Mouse (Mus musculus) heart, adult 2 months (tissue): ENCODE results near the gene D330020A13Rik. TPM values are rescaled to one million over a fixed set of nuclear protein-coding genes. Genes with fewer than 3 reads are reported as not detected.

Experiments
- DNase-seq, 2 experiments: peaks; one replicate each; pipeline ENCODE4 v3.0.0; 2021
- H3K27ac ChIP-seq: fragments of 200-600 bp; 2 replicates; pipeline ENCODE4 v1.8.1; 2022
- H3K27me3 ChIP-seq: fragments of 200-500 bp; 2 replicates; pipeline ENCODE4 v1.6.1; 2012; ENCODE audit warnings: mild to moderate bottlenecking, low read length, inconsistent platforms, mixed read lengths; ENCODE audit not compliant: control insufficient read depth, insufficient read depth
- H3K36me3 ChIP-seq: fragments of 200-500 bp; 2 replicates; pipeline ENCODE4 v1.6.1; 2012; ENCODE audit warnings: low read length, inconsistent platforms; ENCODE audit not compliant: control insufficient read depth, insufficient read depth
- H3K4me1 ChIP-seq: fragments of 200-500 bp; 2 replicates; pipeline ENCODE4 v1.6.1; 2011; ENCODE audit warnings: low read length; ENCODE audit not compliant: control insufficient read depth, insufficient read depth
- H3K4me3 ChIP-seq: fragments of 200-600 bp; 2 replicates; pipeline ENCODE4 v1.8.1; 2022
- H3K79me2 ChIP-seq: fragments of 200-500 bp; replicated peaks from 2 replicates; pipeline ENCODE4 v1.6.1; 2012; ENCODE audit warnings: mild to moderate bottlenecking, inconsistent platforms, low read length, moderate library complexity, mixed read lengths; ENCODE audit not compliant: control insufficient read depth, insufficient read depth
- H3K9ac ChIP-seq: fragments of 200-500 bp; 2 replicates; pipeline ENCODE4 v1.6.1; 2012; ENCODE audit warnings: low read depth, mild to moderate bottlenecking, control low read depth, inconsistent platforms, low read length, mixed read lengths
- CTCF ChIP-seq: fragments of 200-600 bp; IDR thresholded peaks from 2 replicates; pipeline ENCODE4 v1.8.1; 2022; ENCODE audit warnings: antibody characterized with exemption, mild to moderate bottlenecking, moderate library complexity
- EP300 ChIP-seq: fragments of 200-500 bp; IDR thresholded peaks from 2 replicates; pipeline ENCODE4 v1.6.1; 2011; ENCODE audit warnings: low read depth, low read length, control low read depth; ENCODE audit not compliant: insufficient read depth
- POLR2A ChIP-seq: fragments of 200-500 bp; IDR thresholded peaks from 2 replicates; pipeline ENCODE4 v1.6.1; 2011; ENCODE audit warnings: mild to moderate bottlenecking, low read depth, low read length, control low read depth; ENCODE audit not compliant: insufficient read depth
- WGBS: fragments of 180-500 bp; shearing (Covaris S2); methylation state at CpG from one replicate; pipeline ENCODE4 v1.1.7; 2018; 5-methylcytosine and 5-hydroxymethylcytosine counted together
- intact Hi-C: fragments of 180-260 bp; cut with DNase I; formaldehyde crosslinking; loops from one replicate; pipeline ENCODE4 v1.15.1; 2025
- polyA plus RNA-seq: library from polyadenylated mRNA; depleted of rRNA; stranded (reverse); fragments of >200 nt; gene quantifications from 2 replicates; pipeline ENCODE4 v1.2.3, GENCODE M21; 2012
- total RNA-seq, 2 experiments: library from RNA; stranded (reverse); gene quantifications; 2 replicates each; pipeline ENCODE4 v1.2.3; 2021

The D330020A13Rik gene
- total and polyA plus RNA-seq, 3 experiments = not detected

DNA sequence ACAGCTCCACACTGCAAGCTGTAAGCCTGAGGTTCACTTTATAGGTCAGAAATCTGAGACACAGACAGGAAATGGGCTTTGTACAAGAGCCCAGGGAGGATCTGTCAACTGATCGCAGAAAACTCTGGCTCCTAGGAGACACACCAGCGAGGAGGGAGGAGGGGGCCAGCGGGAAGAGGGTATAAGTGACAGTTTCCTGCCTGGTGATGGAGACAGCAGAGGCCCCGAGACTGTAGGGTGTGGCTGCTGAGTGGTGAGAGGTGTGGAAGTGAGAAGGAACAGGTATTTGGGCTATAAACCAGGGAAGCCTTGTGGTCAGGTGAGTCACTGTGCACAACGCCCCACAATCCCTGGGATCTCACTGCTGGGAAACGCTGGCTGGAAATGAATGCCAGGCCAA is 30.0 kb upstream of the D330020A13Rik start:
- DNase-seq = no peak
- Histone ChIP-seq H3K4me3 (no peak overlapping the region), H3K9ac (no peak overlapping the region), H3K27me3 (no peaks in the 10 kb centered on the region), H3K27ac (no peak overlapping the region), H3K36me3 (no peaks in the 10 kb centered on the region), H3K79me2 (no peaks in the 10 kb centered on the region), H3K4me1 (no peaks in the 10 kb centered on the region)
- TF ChIP-seq CTCF = no peak
- no peak for TF ChIP-seq EP300
- TF ChIP-seq POLR2A = no peak
- intact Hi-C loops = no loop called here
- WGBS = 48% methylated on average over 6 of the region's 6 CpGs

DNA sequence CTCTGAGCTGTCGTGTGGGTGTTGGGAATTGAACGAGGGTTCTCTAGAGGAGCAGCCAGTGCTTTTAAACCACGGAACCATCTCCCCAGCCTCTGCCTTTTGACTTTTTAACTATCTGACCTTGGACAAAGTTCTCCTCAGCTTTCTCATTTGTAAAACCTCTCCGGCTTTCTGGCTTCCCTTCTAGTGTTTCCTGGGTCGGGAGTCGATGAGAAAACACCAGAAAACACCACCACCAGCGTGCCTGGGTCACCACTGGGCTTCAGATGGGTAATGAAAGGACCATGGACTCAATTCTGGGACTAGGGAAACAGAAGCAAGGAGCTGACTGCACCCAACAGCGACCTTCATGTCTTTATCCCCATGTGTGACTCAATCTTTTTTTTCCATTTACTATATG is 20.0 kb upstream of the D330020A13Rik start:
- Histone ChIP-seq H3K79me2 (no peaks in the 10 kb centered on the region), H3K27me3 (no peaks in the 10 kb centered on the region), H3K27ac (peak overlapping the region; percentile 17; the same call in 1 of the 2 replicates), H3K36me3 (no peaks in the 10 kb centered on the region; the same call in 1 of the 2 replicates), H3K4me3 (no peak overlapping the region), H3K9ac (no peak overlapping the region), H3K4me1 (no peaks in the 10 kb centered on the region; the same call in 1 of the 2 replicates)
- no peak for TF ChIP-seq CTCF
- no peak for TF ChIP-seq POLR2A
- TF ChIP-seq EP300 = no peak
- no peak for DNase-seq
- intact Hi-C loops = no loop called here
- WGBS = 53% methylated on average over 8 of the region's 8 CpGs

DNA sequence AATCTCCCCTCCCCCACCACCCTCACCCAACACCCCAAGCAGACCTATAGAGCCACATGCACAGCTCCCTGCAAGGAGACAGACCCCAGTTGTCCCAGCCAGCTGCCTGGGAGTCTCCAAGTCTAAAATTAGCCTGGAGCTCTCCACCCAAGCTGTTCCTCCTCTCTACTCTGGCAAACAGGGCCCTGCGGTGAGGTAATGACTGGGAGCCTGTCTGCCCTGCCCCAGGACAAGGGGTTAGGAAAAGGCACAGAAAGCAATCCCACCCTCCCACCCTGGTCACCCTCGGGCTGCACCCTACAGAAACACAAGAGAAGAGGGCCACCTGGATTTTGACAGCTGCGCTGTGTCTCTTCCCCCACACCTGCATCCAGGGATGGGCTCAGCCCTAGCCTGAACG is 19.3 kb upstream of the D330020A13Rik start:
- no peak for TF ChIP-seq EP300
- TF ChIP-seq CTCF = no peak
- TF ChIP-seq POLR2A = no peak
- Histone ChIP-seq H3K27ac (peak overlapping the region; percentile 47), H3K9ac (no peak overlapping the region), H3K4me1 (no peaks in the 10 kb centered on the region; the same call in 1 of the 2 replicates), H3K36me3 (no peaks in the 10 kb centered on the region; the same call in 1 of the 2 replicates), H3K79me2 (no peaks in the 10 kb centered on the region), H3K4me3 (no peak overlapping the region), H3K27me3 (no peaks in the 10 kb centered on the region)
- DNase-seq = peak; percentile 55 to 68
- intact Hi-C loops = no loop called here
- 45% methylated on average over 4 of the region's 4 CpGs for WGBS

DNA sequence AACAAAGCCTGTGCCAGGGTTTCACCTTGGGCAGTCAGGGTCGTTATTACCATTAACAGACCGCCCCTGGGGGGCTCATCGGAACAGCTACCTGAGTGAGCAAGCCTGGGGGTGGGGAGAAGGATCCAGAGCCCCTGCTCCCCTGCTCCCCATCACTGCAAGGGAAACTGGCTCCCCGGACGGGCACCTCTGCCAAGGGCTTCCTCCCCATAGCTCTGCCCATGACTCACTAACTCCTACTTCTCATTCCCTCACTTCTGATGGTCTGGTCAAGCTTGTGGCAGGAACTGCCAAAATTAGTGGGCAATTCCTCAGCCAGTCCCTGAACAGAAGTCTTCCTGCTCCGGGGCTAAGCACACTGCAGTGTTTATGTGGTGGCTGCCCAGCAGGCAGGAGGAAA is 18.9 kb upstream of the D330020A13Rik start:
- H3K9ac ChIP-seq = no peak overlapping the region
- peak overlapping the region; percentile 47 for H3K27ac ChIP-seq

DNA sequence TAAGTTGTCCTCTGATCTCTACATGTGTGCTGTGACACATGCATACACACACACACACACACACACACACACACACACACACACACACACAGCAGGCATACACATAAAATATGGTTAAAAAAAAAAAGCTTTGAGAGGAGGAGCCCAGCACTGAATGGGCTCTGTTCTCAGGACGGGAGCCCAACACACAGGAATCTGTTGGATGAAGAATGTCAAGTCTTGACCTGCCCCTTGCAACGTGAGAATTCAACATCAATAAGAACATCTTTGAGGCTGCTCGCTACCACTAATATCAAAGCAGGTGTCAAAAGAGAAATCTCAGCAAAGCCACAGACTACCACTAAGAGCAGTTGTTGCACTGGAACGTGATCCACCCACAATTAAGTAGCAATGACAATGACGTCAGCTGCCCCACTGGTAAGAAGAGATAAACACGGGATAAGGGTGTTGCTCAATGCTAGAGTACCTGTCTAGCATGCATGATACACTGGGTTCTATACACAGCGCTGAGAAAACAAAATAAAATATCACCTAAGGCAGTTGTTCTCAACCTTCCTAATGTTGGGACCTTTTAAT is 17.2 kb upstream of the D330020A13Rik start:
- H3K4me1 ChIP-seq = no peaks in the 10 kb centered on the region; the same call in 1 of the 2 replicates
- H3K4me3 ChIP-seq = no peak overlapping the region
- no peak for DNase-seq
- H3K27ac ChIP-seq = no peak overlapping the region
- intact Hi-C loops = no loop called here
- H3K79me2 ChIP-seq = no peaks in the 10 kb centered on the region
- TF ChIP-seq EP300 = no peak
- no peak for TF ChIP-seq CTCF
- no peak for TF ChIP-seq POLR2A
- WGBS = 74% methylated on average over 7 of the region's 7 CpGs
- no peaks in the 10 kb centered on the region; the same call in 1 of the 2 replicates for H3K36me3 ChIP-seq
- H3K9ac ChIP-seq = no peak overlapping the region
- H3K27me3 ChIP-seq = no peaks in the 10 kb centered on the region

More for the DNA sequence above, 18.9 kb upstream of the D330020A13Rik start:
- WGBS = 16% methylated on average over 6 of the region's 6 CpGs
- Histone ChIP-seq H3K79me2 (no peaks in the 10 kb centered on the region), H3K27me3 (no peaks in the 10 kb centered on the region), H3K36me3 (no peaks in the 10 kb centered on the region; the same call in 1 of the 2 replicates), H3K4me3 (no peak overlapping the region), H3K4me1 (no peaks in the 10 kb centered on the region; the same call in 1 of the 2 replicates)
- intact Hi-C loops = no loop called here
- TF ChIP-seq CTCF (no peak), EP300 (no peak), POLR2A (no peak)
- DNase-seq = peak; percentile 23 to 35

DNA sequence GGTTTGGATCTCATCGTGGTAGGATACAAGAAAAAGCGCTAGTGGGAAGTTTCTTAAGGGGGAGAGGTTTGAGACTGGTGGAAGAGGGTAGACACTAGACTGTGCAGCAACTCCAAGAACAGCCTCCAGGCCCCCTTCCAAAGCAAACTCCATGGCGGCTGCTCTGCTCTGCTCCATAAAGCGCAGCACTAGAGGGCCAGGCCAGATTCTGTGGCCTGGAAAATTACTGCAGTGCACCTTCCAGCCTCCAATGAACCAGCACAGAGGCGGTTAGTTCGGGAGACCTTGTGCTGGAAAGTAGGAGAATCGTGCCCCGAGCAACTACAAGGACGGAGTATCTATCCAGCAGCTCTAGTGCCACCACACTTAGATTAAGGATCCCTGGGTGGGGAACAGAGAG is 6.9 kb upstream of the D330020A13Rik start:
- Histone ChIP-seq H3K4me1 (no peaks in the 10 kb centered on the region), H3K36me3 (no peaks in the 10 kb centered on the region), H3K4me3 (no peak overlapping the region), H3K27me3 (no peaks in the 10 kb centered on the region), H3K79me2 (no peaks in the 10 kb centered on the region), H3K27ac (no peak overlapping the region), H3K9ac (no peak overlapping the region)
- 81% methylated on average over 9 of the region's 9 CpGs for WGBS
- TF ChIP-seq CTCF (no peak), EP300 (no peak), POLR2A (no peak)
- DNase-seq = no peak
- intact Hi-C loops = loop anchor here (5.0 kb wide), 1 partner anchor 45 kb away; no protein-coding TSS in a partner anchor
